Mouse (Mus musculus) limb, embryonic 12.5 days (tissue): ENCODE measurements around the gene Xylb. TPM values are rescaled to one million over a fixed set of nuclear protein-coding genes. Genes with fewer than 3 reads are reported as not detected.
A peak's percentile ranks its signal among the peaks of the same experiment; 100 is the strongest.

Source experiments
- ATAC-seq: fragments of 200-750 bp; cut with Nextera tagmentation; 2 replicates; pipeline ENCODE4 v1.8.0; 2017; ENCODE audit warnings: low read depth, moderate TSS enrichment; ENCODE audit not compliant: insufficient number of reproducible peaks, insufficient read depth, low FRiP score, low TSS enrichment
- H3K27ac ChIP-seq: fragments of 300-500 bp; sonication (generic); 2 replicates; pipeline ENCODE4 v1.5.1; 2016; ENCODE audit warnings: mild to moderate bottlenecking, moderate library complexity
- H3K27me3 ChIP-seq: fragments of 300-500 bp; sonication (generic); 2 replicates; pipeline ENCODE4 v1.6.1; 2016; ENCODE audit warnings: mild to moderate bottlenecking, moderate library complexity
- H3K36me3 ChIP-seq: fragments of 300-500 bp; sonication (generic); 2 replicates; pipeline ENCODE4 v1.6.1; 2016; ENCODE audit warnings: mild to moderate bottlenecking, moderate library complexity
- H3K4me1 ChIP-seq: fragments of 300-500 bp; sonication (generic); replicated peaks from 2 replicates; pipeline ENCODE4 v1.6.1; 2016
- H3K4me2 ChIP-seq: fragments of 300-500 bp; sonication (generic); 2 replicates; pipeline ENCODE4 v1.6.1; 2016; ENCODE audit warnings: mild to moderate bottlenecking, moderate library complexity
- H3K4me3 ChIP-seq: fragments of 300-500 bp; sonication (generic); replicated peaks from 2 replicates; pipeline ENCODE4 v1.5.1; 2016; ENCODE audit warnings: mild to moderate bottlenecking
- H3K9ac ChIP-seq: fragments of 300-500 bp; sonication (generic); replicated peaks from 2 replicates; pipeline ENCODE4 v1.6.1; 2016; ENCODE audit warnings: mild to moderate bottlenecking, moderate library complexity
- H3K9me3 ChIP-seq: fragments of 300-500 bp; sonication (generic); 2 replicates; pipeline ENCODE4 v1.6.1; 2016; ENCODE audit warnings: mild to moderate bottlenecking, moderate library complexity
- WGBS: fragments of 180-500 bp; shearing (Covaris S2); methylation state at CpG from one replicate; pipeline ENCODE4 v1.1.7; 2016; 5-methylcytosine and 5-hydroxymethylcytosine counted together
- polyA plus RNA-seq: library from polyadenylated mRNA; unstranded; fragments of >200 nt; fragmentation: Nextera tagmentation; extraction: Ambion mirVana; gene quantifications from 2 replicates; pipeline ENCODE4 v1.2.1, GENCODE M21; 2016

The Xylb gene
- polyA plus RNA-seq = 7.6 and 8.3 TPM in 2 replicates

DNA sequence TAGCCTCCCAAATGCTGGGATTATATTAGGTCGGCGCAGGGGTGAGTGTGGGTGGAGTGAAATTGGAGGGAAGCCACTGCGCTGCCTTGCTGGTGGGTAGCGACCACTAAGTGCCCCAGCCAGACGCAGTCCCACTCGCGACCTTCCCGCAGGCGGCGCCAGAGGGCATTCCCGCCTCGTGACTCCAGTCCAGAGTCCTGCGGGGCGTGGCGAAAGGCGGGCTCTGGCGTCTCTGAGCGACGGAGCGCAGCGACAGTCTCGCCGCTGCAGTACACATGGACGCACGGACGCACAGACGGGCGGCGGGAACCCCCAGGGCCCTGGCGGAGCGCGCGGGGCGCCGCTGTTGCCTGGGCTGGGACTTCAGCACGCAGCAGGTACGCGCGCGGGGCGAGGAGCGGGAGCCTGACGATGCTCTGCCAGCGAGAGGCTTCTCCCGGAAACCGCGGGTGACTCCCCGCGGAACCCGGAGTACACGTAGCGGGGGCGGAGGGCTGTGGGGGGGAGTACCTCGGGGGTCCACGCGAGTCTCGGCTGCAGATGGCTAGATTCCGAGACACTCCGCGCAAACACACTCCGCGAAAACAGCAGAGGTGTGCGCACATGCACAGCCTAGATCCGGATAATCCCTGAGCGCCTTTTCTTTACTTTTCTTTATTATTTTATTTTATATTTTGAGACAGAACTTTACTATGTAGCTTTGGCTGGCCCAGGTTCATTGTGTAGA, at the start of gene Xylb:
Gene Xylb, plus strand, starts transcription at position 51 of the 727 bp plus-strand sequence.
- Histone ChIP-seq H3K27ac (no peak within 1 kb of the TSS), H3K4me3 (peak within 1 kb of the TSS; percentile 75), H3K4me2 (peak within 1 kb of the TSS; percentile 90), H3K4me1 (peaks cover 7% of the 10 kb centered on the region), H3K27me3 (no peaks in the 10 kb centered on the region), H3K9ac (peak within 1 kb of the TSS; percentile 74), H3K9me3 (no peaks in the 10 kb centered on the region), H3K36me3 (peaks cover 10% of the 10 kb centered on the region)
- ATAC-seq = peak; percentile 77
- WGBS = 3% methylated on average over 65 of the region's 65 CpGs

DNA sequence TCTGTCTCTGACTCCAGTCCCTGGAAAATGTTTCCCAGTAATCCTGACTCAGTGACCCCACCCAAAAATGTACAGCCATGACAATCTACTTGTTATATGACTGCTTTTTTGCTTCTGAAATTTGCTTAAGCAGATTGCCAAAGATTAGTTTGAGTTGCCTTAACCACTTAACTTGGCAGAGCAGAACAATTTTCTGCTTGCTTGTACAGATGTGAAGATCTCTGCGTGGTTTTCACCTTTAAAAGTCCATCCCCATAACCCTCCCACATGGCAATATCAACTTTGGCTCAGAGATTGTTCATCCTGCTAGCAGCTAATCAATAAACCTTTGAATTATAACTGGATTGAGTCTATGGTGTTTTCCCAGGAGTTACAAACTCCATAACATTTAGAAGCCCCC, 48.1 kb upstream of the Xylb start:
- Histone ChIP-seq H3K4me2 (no peak overlapping the region), H3K4me3 (no peak overlapping the region), H3K27ac (no peak overlapping the region), H3K9me3 (no peaks in the 10 kb centered on the region), H3K4me1 (no peaks in the 10 kb centered on the region), H3K9ac (no peak overlapping the region), H3K36me3 (no peaks in the 10 kb centered on the region), H3K27me3 (no peaks in the 10 kb centered on the region)
- 95% methylated on average over 1 of the region's 1 CpGs for WGBS
- ATAC-seq = no peak

DNA sequence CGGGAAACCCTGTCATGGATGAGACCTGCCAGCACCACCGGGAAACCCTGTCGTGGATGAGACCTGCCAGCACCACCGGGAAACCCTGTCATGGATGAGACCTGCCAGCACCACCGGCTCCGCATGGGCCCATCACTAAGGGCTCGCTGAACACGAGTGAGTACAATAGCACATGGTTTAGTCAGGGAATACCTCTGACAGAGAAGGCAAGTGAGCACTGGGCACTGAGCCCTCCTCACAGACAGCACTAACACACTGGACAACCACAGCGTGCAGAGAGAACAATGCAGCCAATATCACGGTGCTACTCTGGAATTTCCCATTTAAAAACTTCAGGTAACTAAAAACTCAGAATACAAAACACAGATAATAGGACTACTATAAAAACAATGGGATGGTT, 44.1 kb upstream of the Xylb start:
- Histone ChIP-seq H3K9ac (no peak overlapping the region), H3K4me3 (no peak overlapping the region), H3K27ac (no peak overlapping the region), H3K27me3 (no peaks in the 10 kb centered on the region), H3K4me2 (no peak overlapping the region), H3K4me1 (no peaks in the 10 kb centered on the region), H3K36me3 (peaks cover under 1% of the 10 kb centered on the region; the same call in 1 of the 2 replicates), H3K9me3 (no peaks in the 10 kb centered on the region)
- WGBS = 95% methylated on average over 10 of the region's 10 CpGs
- ATAC-seq = no peak

DNA sequence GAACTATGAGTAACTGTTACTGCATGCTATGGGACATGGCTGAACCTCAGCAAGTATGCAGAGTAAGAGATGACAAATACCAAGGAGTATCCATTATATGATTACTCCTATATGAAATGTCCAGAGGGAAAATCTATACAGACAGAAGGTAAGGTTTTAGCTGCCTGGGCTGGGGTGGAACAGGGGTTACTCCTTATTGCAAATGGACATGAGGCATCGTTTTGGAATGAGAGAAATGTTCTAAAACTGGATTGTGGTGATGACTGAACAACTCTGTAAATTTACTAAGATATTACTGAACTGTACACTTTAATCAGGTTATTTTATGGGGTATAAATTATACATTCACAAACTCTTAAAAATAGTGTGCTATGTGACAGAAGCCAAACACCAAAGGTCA, 38.3 kb upstream of the Xylb start:
- Histone ChIP-seq H3K4me1 (peaks cover 16% of the 10 kb centered on the region), H3K36me3 (peaks cover 5% of the 10 kb centered on the region; the same call in 1 of the 2 replicates), H3K4me2 (no peak overlapping the region), H3K4me3 (no peak overlapping the region), H3K27me3 (no peaks in the 10 kb centered on the region), H3K27ac (no peak overlapping the region), H3K9me3 (no peaks in the 10 kb centered on the region), H3K9ac (no peak overlapping the region)
- no peak for ATAC-seq
- WGBS = 92% methylated on average over 1 of the region's 1 CpGs

DNA sequence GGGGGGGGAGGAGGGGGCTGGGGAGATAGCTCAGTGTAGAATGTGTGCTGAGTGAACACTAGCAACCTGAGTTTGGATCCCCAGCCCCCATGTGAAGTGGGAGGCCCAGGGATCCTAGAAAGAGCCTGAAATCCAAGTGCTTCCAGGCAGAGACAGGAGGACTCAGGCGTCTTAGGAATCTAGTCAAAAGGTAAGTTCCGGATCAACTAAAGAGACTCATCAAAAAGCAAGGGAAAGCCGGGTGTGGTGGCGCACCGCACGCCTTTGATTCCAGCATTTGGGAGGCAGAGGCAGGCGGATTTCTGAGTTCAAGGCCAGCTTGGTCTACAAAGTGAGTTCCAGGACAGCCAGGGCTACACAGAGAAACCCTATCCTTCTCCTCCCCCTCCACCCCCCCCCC, 36.7 kb upstream of the Xylb start:
- Histone ChIP-seq H3K4me3 (peak overlapping the region; percentile 88; the same call in 1 of the 2 replicates), H3K27me3 (no peaks in the 10 kb centered on the region), H3K9ac (no peak overlapping the region), H3K4me2 (peak overlapping the region; percentile 92), H3K27ac (no peak overlapping the region), H3K9me3 (no peaks in the 10 kb centered on the region), H3K36me3 (peaks cover 5% of the 10 kb centered on the region; the same call in 1 of the 2 replicates), H3K4me1 (peaks cover 16% of the 10 kb centered on the region)
- ATAC-seq = no peak
- WGBS = 77% methylated on average over 7 of the region's 7 CpGs

DNA sequence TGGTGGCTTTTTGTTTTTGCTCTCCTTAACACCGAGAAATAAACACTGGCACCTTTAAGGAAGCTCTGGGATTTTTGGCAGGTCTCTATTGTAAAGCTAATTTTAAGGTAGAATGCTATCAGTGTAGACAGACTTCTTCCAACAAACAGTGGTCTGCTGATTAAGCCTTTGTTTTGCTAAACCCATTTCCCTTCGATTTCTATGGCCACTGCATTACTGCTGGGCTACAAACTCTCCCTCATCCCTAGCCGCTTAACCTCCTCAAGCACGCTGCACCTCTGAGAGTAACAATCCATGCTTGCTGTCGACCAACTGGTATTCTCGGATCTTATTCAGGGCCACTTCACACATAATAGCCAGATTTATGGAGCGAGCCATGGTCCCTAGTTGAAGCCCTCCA, 36.2 kb upstream of the Xylb start:
- Histone ChIP-seq H3K4me3 (peak overlapping the region; percentile 88), H3K4me2 (peak overlapping the region; percentile 92), H3K9ac (peak overlapping the region; percentile 77; the same call in 1 of the 2 replicates), H3K9me3 (no peaks in the 10 kb centered on the region), H3K4me1 (peaks cover 16% of the 10 kb centered on the region), H3K27me3 (no peaks in the 10 kb centered on the region), H3K27ac (no peak overlapping the region), H3K36me3 (peaks cover 5% of the 10 kb centered on the region; the same call in 1 of the 2 replicates)
- WGBS = 19% methylated on average over 7 of the region's 7 CpGs
- ATAC-seq = no peak

DNA sequence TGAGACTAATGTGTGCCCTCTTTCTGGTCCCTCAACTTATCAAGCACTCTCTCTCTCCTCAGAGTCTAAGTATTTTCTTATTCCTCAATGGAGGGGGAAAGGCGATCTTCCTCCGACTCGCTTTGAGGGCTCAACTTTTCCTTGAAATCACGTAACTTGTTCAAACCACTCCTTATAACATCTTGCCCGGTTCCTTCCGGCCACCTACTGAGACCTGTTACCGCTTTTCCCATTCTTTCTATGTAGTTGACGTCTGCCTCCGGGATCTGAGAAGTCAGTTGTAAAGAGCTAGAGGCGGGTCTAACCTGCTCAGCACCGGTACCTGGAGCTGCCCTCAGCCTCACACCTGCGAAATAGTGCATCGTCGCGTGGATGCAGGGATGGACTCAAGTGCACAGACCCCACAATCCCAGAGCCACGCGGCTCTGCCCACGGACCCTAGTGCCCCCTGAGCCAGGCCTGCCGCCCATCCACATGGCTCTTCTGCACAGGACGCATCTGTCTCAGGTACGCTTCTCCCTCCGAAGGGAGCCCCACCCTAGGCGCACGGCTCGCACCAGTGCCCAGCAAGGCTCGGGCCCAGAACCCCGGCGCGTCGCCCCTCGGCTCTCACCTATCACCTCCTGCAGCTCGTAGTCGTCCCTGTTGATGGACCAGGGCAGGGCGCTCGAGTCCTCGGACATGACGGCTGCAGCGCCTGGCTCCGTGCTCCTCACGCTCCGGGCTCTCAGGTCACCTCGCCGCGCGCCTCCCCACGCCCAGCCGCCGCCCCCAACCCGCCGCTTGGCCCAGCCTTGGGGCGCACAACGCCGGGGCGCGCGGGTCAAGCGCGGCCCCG, 35.6 kb upstream of the Xylb start:
- under 1% methylated on average over 59 of the region's 59 CpGs for whole genome bisulfite sequencing

DNA sequence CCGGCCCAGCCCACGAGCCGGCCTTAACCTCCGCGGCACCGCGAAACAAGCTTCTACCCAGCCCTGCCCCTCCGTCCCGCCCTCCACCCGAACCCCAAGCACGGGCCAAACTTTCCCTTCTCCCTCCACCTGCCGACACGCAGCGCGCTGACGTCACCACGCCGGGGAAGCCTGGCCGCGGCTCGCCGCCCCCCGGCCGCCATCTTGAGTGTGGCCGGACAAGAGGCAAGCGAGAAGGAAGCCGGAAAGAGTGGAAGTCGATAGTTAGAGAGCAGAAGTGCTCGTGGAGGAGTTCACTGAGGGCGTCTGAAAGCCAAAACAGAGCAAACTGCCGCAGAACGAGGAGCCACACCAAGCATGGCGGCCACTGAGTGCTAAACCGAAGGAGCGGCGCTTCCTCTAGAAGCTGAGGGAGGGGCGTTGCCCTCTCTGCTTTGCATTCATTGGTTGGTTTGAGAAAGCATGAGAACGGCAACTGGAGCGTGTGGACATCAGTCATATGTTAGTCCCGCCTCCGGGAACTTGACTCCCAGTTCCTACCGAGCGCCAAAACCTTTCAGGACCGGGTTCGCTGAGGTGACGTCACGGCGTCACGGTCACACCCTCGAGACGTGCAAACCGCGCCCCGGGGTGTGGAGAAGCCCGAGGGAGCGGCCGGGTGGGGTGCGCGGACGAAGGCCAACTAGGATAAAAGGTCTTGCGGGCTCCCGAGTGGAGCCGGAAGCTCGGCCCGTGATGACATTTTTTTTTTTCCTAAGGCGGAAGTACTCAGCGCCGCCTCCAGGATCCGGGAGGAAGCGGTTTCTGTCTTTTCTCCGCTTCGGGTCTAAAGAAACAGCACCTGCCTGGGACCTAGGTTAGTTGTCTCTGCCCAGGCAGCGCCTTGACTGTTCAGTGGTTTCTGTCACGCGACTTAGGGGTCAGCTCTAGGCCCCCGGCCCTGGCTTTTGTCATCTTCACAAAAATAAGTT, 34.6 kb upstream of the Xylb start, which contains the start of gene Oxsr1:
Gene Oxsr1, minus strand, starts transcription at position 139 of the 971 bp plus-strand sequence.
- under 1% methylated on average over 76 of the region's 76 CpGs for WGBS
- ATAC-seq = peak; percentile 97
- Histone ChIP-seq H3K4me2 (peak within 1 kb of the TSS; percentile 92), H3K9ac (peak within 1 kb of the TSS; percentile 77), H3K27me3 (no peaks in the 10 kb centered on the region), H3K4me1 (peaks cover 16% of the 10 kb centered on the region), H3K9me3 (no peaks in the 10 kb centered on the region), H3K27ac (peak within 1 kb of the TSS; percentile 84), H3K36me3 (peaks cover 5% of the 10 kb centered on the region; the same call in 1 of the 2 replicates), H3K4me3 (peak within 1 kb of the TSS; percentile 88)

More for the DNA sequence above, 35.6 kb upstream of the Xylb start:
- peak overlapping the region; percentile 88 for H3K4me3 ChIP-seq
- no peaks in the 10 kb centered on the region for H3K9me3 ChIP-seq
- peak; percentile 57 for ATAC-seq
- no peaks in the 10 kb centered on the region for H3K27me3 ChIP-seq
- peaks cover 16% of the 10 kb centered on the region for H3K4me1 ChIP-seq
- peak overlapping the region; percentile 77 for H3K9ac ChIP-seq
- H3K27ac ChIP-seq = peak overlapping the region; percentile 84
- peak overlapping the region; percentile 92 for H3K4me2 ChIP-seq
- peaks cover 5% of the 10 kb centered on the region; the same call in 1 of the 2 replicates for H3K36me3 ChIP-seq

DNA sequence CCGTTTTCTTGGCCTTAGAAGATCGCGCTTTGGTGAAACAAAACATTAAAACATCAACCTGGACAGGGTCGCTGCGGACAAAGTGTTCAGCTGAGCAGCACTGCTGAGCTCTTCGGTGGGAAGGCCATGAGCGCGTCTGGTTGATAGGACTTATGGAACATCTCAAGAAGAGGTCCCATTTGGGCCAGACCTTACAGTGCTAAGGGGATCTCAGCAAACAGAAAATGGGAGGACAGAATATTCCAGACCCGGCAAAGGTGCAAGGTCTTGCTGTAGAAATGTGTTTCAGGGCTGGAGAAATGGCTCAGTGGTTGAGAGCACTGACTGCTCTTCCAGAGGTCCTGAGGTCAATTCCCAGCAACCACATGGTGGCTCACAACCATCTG, 33.9 kb upstream of the Xylb start:
- Histone ChIP-seq H3K4me3 (peak overlapping the region; percentile 88), H3K4me2 (peak overlapping the region; percentile 92), H3K27me3 (no peaks in the 10 kb centered on the region), H3K36me3 (peaks cover 3% of the 10 kb centered on the region; the same call in 1 of the 2 replicates), H3K9me3 (no peaks in the 10 kb centered on the region), H3K4me1 (peaks cover 16% of the 10 kb centered on the region), H3K9ac (peak overlapping the region; percentile 77), H3K27ac (peak overlapping the region; percentile 84)
- 11% methylated on average over 9 of the region's 9 CpGs for WGBS
- no peak for ATAC-seq

DNA sequence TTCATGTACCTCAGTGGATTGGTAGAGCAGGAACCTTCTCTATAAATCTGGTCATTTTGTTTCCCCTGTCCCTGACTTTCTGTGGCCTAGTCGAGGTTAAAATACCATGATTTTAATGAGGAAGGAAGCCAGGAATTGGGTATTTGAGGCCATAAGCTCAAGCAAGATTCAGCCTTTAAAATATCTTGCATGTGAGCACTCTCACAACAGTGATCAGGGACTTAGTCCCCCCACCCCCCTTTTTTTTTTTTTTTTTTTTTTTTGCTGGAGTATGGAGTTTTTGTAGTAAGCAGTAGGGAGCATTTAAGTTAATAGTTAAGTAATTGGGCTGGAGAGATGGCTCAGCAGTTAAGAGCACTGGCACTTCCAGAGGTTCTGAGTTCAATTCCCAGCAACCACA, 33.1 kb upstream of the Xylb start:
- Histone ChIP-seq H3K9ac (no peak overlapping the region), H3K27ac (no peak overlapping the region), H3K4me1 (peaks cover 16% of the 10 kb centered on the region), H3K27me3 (no peaks in the 10 kb centered on the region), H3K9me3 (no peaks in the 10 kb centered on the region), H3K36me3 (no peaks in the 10 kb centered on the region), H3K4me3 (no peak overlapping the region), H3K4me2 (no peak overlapping the region)
- no peak for ATAC-seq
- WGBS = 77% methylated on average over 1 of the region's 1 CpGs
